8 mouse cellular contexts compared by ENCODE assay signal in genomic region chr1:171110659-171111019, GRCm38 (mm10). TPM values are rescaled to one million over a fixed set of nuclear protein-coding genes. Genes with fewer than 3 reads are reported as not detected.
A peak's percentile ranks its signal among the peaks of the same experiment; 100 is the strongest.
DNase-seq lines count a peak whose midpoint lies in the region; ATAC-seq and TF ChIP-seq lines count a peak whose summit lies in the region.

No protein-coding gene starts in this region.

- intact Hi-C loops in left cerebral cortex, adult 2 months (cut with DNase I) = loop anchor here (2.0 to 10.0 kb wide), 6 partner anchors 110 to 364 kb away; partner anchors contain the start of genes Nit1, Pfdn2 and Usf1
- intact Hi-C loops in left cerebral cortex, postnatal 4 days (cut with DNase I) = no loop called here

- H3K4me2 ChIP-seq in embryonic facial prominence, embryonic 14.5 days (ENCODE audit: low read depth, low read length) = peak overlapping the region; percentile 70
- peak overlapping the region; percentile 85 for H3K4me2 ChIP-seq in hindbrain, postnatal 0 days (ENCODE audit: low read depth, low read length)
- H3K4me2 ChIP-seq in neural tube, embryonic 11.5 days (ENCODE audit: low read depth) = peak overlapping the region; percentile 43

- H3K27me3 ChIP-seq in embryonic facial prominence, embryonic 14.5 days (replicated peaks; ENCODE audit: control insufficient read depth, insufficient read depth, low read length) = no peaks in the 10 kb centered on the region
- H3K27me3 ChIP-seq in hindbrain, postnatal 0 days (ENCODE audit: insufficient read depth, low read length) = no peaks in the 10 kb centered on the region
- H3K27me3 ChIP-seq in neural tube, embryonic 11.5 days (ENCODE audit: control insufficient read depth, insufficient read depth, low read length) = no peaks in the 10 kb centered on the region

- H3K9ac ChIP-seq in embryonic facial prominence, embryonic 14.5 days (ENCODE audit: low read depth, low read length) = peak overlapping the region; percentile 57
- H3K9ac ChIP-seq in hindbrain, postnatal 0 days (replicated peaks; ENCODE audit: low read length) = peak overlapping the region; percentile 35; the same call in 1 of the 2 replicates
- peak overlapping the region; percentile 67 for H3K9ac ChIP-seq in neural tube, embryonic 11.5 days (ENCODE audit: low read length)

- H3K9me3 ChIP-seq in embryonic facial prominence, embryonic 14.5 days (ENCODE audit: control insufficient read depth, low read length) = no peaks in the 10 kb centered on the region
- H3K9me3 ChIP-seq in hindbrain, postnatal 0 days (ENCODE audit: low read length) = no peaks in the 10 kb centered on the region
- H3K9me3 ChIP-seq in neural tube, embryonic 11.5 days (ENCODE audit: control insufficient read depth, low read length) = no peaks in the 10 kb centered on the region

- peak overlapping the region; percentile 69 for H3K4me3 ChIP-seq in left cerebral cortex, adult 2 months
- peak overlapping the region; percentile 50 for H3K4me3 ChIP-seq in embryonic facial prominence, embryonic 14.5 days (ENCODE audit: low read depth, low read length)
- peak overlapping the region; percentile 51 for H3K4me3 ChIP-seq in hindbrain, postnatal 0 days (ENCODE audit: low read length)
- peak overlapping the region; percentile 44 for H3K4me3 ChIP-seq in neural tube, embryonic 11.5 days (ENCODE audit: low read depth, low read length)

- DNase-seq in left cerebral cortex, adult 2 months (ENCODE audit: extremely low spot score in 1 of 2, low spot score in 2 of 2) = no peak
- DNase-seq in left cerebral cortex, postnatal 4 days = no peak
- no peak for DNase-seq in embryonic facial prominence, embryonic 14.5 days (ENCODE audit: low spot score)
- no peak for DNase-seq in hindbrain, postnatal 0 days (ENCODE audit: low spot score)
- no peak for DNase-seq in neural tube, embryonic 11.5 days (ENCODE audit: low spot score)
- no peak for DNase-seq in gastrocnemius, postnatal 10 days
- no peak for DNase-seq in right cerebral cortex, adult 18-20 months

- ATAC-seq in embryonic facial prominence, embryonic 14.5 days (ENCODE audit: low read depth) = peak; percentile 55; the same call in 1 of the 2 replicates
- ATAC-seq in hindbrain, postnatal 0 days = peak; percentile 57
- ATAC-seq in neural tube, embryonic 11.5 days (ENCODE audit: insufficient read depth, low FRiP score, low TSS enrichment) = peak; percentile 36
- no peak for ATAC-seq in inflammation-experienced regulatory T-cells, adult 6 months

- TF ChIP-seq CTCF in left cerebral cortex, adult 2 months (IDR thresholded peaks at IDR 0.05) = no peak
- no peak for TF ChIP-seq CTCF in hindbrain, postnatal 0 days (IDR thresholded peaks at IDR 0.05; ENCODE audit: low read depth)

- H3K4me1 ChIP-seq in embryonic facial prominence, embryonic 14.5 days (ENCODE audit: control insufficient read depth, insufficient read depth, low read length) = no peaks in the 10 kb centered on the region
- H3K4me1 ChIP-seq in hindbrain, postnatal 0 days (ENCODE audit: insufficient read depth, low read length) = no peaks in the 10 kb centered on the region; the same call in 1 of the 2 replicates
- H3K4me1 ChIP-seq in neural tube, embryonic 11.5 days (ENCODE audit: control insufficient read depth, insufficient read depth, low read length) = peaks cover 3% of the 10 kb centered on the region; the same call in 1 of the 2 replicates

- WGBS in embryonic facial prominence, embryonic 14.5 days = 10% methylated on average over 15 of the region's 15 CpGs
- 4% methylated on average over 15 of the region's 15 CpGs for WGBS in hindbrain, postnatal 0 days
- WGBS in neural tube, embryonic 11.5 days = 14% methylated on average over 15 of the region's 15 CpGs

- peak overlapping the region; percentile 54 for H3K27ac ChIP-seq in left cerebral cortex, adult 2 months
- H3K27ac ChIP-seq in embryonic facial prominence, embryonic 14.5 days (replicated peaks; ENCODE audit: low read depth, low read length) = peak overlapping the region; percentile 80
- peak overlapping the region; percentile 79 for H3K27ac ChIP-seq in hindbrain, postnatal 0 days
- peak overlapping the region; percentile 64 for H3K27ac ChIP-seq in neural tube, embryonic 11.5 days (ENCODE audit: low read depth, low read length)

- H3K36me3 ChIP-seq in embryonic facial prominence, embryonic 14.5 days (ENCODE audit: control insufficient read depth, insufficient read depth, low read length) = no peaks in the 10 kb centered on the region
- no peaks in the 10 kb centered on the region for H3K36me3 ChIP-seq in hindbrain, postnatal 0 days (ENCODE audit: insufficient read depth, low read length)
- H3K36me3 ChIP-seq in neural tube, embryonic 11.5 days (ENCODE audit: control insufficient read depth, insufficient read depth, low read length) = no peaks in the 10 kb centered on the region

RNA-seq across cellular contexts. Expression of gene Cfap126, which starts 3.1 kb away (rescaled TPM):
- total RNA-seq in left cerebral cortex, adult 2 months (2021) = 1 to 10 TPM in 1 of 2 experiments, not detected in 1; 1.5 TPM
- 1 to 10 TPM in 1 of 2 experiments, under 1 TPM in 1; 0.91 to 1.6 TPM for total RNA-seq in left cerebral cortex, postnatal 4 days (2021)
- 4.4 and 12.3 TPM in 2 replicates for polyA plus RNA-seq in embryonic facial prominence, embryonic 14.5 days (2014; fragmentation: Nextera tagmentation; extraction: Ambion mirVana)
- 2.7 and 6.7 TPM in 2 replicates for total RNA-seq in hindbrain, postnatal 0 days (2014; rRNA removed)
- polyA plus RNA-seq in hindbrain, postnatal 0 days (2015; fragmentation: Nextera tagmentation; extraction: Ambion mirVana) = 12.2 and 15.3 TPM in 2 replicates
- 2.2 and 2.8 TPM in 2 replicates for polyA plus RNA-seq in neural tube, embryonic 11.5 days (2014; fragmentation: Nextera tagmentation; extraction: Ambion mirVana)
- polyA plus RNA-seq in inflammation-experienced regulatory T-cells, adult 6 months (2017; shearing (Covaris generic)) = 1 to 10 TPM; 3.2 to 7.6 (median 6.6) TPM
- total RNA-seq in gastrocnemius, postnatal 10 days (2021) = 1 to 10 TPM; 1.2 to 1.8 TPM

RNA-seq across cellular contexts. Expression of gene Sdhc, which starts 39.8 kb away (rescaled TPM):
- total RNA-seq in left cerebral cortex, adult 2 months (2021) = 100 to 1,000 TPM; 194 to 195 TPM
- 100 to 1,000 TPM; 200 to 212 TPM for total RNA-seq in left cerebral cortex, postnatal 4 days (2021)
- polyA plus RNA-seq in embryonic facial prominence, embryonic 14.5 days (2014; fragmentation: Nextera tagmentation; extraction: Ambion mirVana) = 276 and 291 TPM in 2 replicates
- 227 and 243 TPM in 2 replicates for total RNA-seq in hindbrain, postnatal 0 days (2014; rRNA removed)
- polyA plus RNA-seq in hindbrain, postnatal 0 days (2015; fragmentation: Nextera tagmentation; extraction: Ambion mirVana) = 309 and 320 TPM in 2 replicates
- 280 and 291 TPM in 2 replicates for polyA plus RNA-seq in neural tube, embryonic 11.5 days (2014; fragmentation: Nextera tagmentation; extraction: Ambion mirVana)
- polyA plus RNA-seq in inflammation-experienced regulatory T-cells, adult 6 months (2017; shearing (Covaris generic)) = 100 to 1,000 TPM; 115 to 153 (median 125) TPM
- 100 to 1,000 TPM; 568 to 707 TPM for total RNA-seq in gastrocnemius, postnatal 10 days (2021)

RNA-seq across cellular contexts. Expression of gene Mpz, which starts 39.9 kb away (rescaled TPM):
- total RNA-seq in left cerebral cortex, adult 2 months (2021) = not detected
- not detected for total RNA-seq in left cerebral cortex, postnatal 4 days (2021)
- 9.6 and 11.2 TPM in 2 replicates for polyA plus RNA-seq in embryonic facial prominence, embryonic 14.5 days (2014; fragmentation: Nextera tagmentation; extraction: Ambion mirVana)
- total RNA-seq in hindbrain, postnatal 0 days (2014; rRNA removed) = 4.8 and 5.5 TPM in 2 replicates
- polyA plus RNA-seq in hindbrain, postnatal 0 days (2015; fragmentation: Nextera tagmentation; extraction: Ambion mirVana) = 5.1 and 5.9 TPM in 2 replicates
- 2.9 and 4.2 TPM in 2 replicates for polyA plus RNA-seq in neural tube, embryonic 11.5 days (2014; fragmentation: Nextera tagmentation; extraction: Ambion mirVana)
- not detected for polyA plus RNA-seq in inflammation-experienced regulatory T-cells, adult 6 months (2017; shearing (Covaris generic))
- total RNA-seq in gastrocnemius, postnatal 10 days (2021) = 100 to 1,000 TPM; 478 to 752 TPM

RNA-seq across cellular contexts. Expression of gene Fcgr3, which starts 45.9 kb away (rescaled TPM):
- 10 to 100 TPM; 11.6 to 14.3 TPM for total RNA-seq in left cerebral cortex, adult 2 months (2021)
- total RNA-seq in left cerebral cortex, postnatal 4 days (2021) = 1 to 10 TPM; 6.7 to 7.0 TPM
- polyA plus RNA-seq in embryonic facial prominence, embryonic 14.5 days (2014; fragmentation: Nextera tagmentation; extraction: Ambion mirVana) = 20.5 and 25.0 TPM in 2 replicates
- total RNA-seq in hindbrain, postnatal 0 days (2014; rRNA removed) = 15.2 and 15.9 TPM in 2 replicates
- polyA plus RNA-seq in hindbrain, postnatal 0 days (2015; fragmentation: Nextera tagmentation; extraction: Ambion mirVana) = 14.1 and 15.5 TPM in 2 replicates
- polyA plus RNA-seq in neural tube, embryonic 11.5 days (2014; fragmentation: Nextera tagmentation; extraction: Ambion mirVana) = 5.6 and 6.7 TPM in 2 replicates
- polyA plus RNA-seq in inflammation-experienced regulatory T-cells, adult 6 months (2017; shearing (Covaris generic)) = 1 to 10 TPM in 1 of 3 experiments, under 1 TPM in 1, not detected in 1; 0.98 to 1.5 TPM
- 1 to 10 TPM; 9.3 to 9.4 TPM for total RNA-seq in gastrocnemius, postnatal 10 days (2021)

Comparison
In these comparisons a context has a peak if more than half of its experiments do, and no peak if none do; other contexts are left out.
1. RNA of gene Mpz, which starts 39.9 kb away (total RNA-seq): 478 to 752 TPM in gastrocnemius, postnatal 10 days; 4.8 to 5.5 TPM in hindbrain, postnatal 0 days, not detected in left cerebral cortex, postnatal 4 days and not detected in left cerebral cortex, adult 2 months; every median in the first group is over 10 times any median in the second.
2. Peak in every context shown above with its lines, with median percentiles within 50 percentile points of each other: H3K27ac ChIP-seq, H3K4me3 ChIP-seq, H3K4me2 ChIP-seq and H3K9ac ChIP-seq.